Mouse (Mus musculus) brain, adult 2 months (tissue): Measurements from ENCODE around the gene Ahnak2.

Experiments
- DNase-seq: peaks from one replicate; pipeline ENCODE4 v3.0.0; 2011; ENCODE audit warnings: low read depth, low spot score

Gene Ahnak2

GRCm38 (mm10) chr12:112796551-112797510, 5.6 kb downstream of the Ahnak2 start:
- peak; percentile 56 for DNase-seq

GRCm38 (mm10) chr12:112795466-112796104, 6.9 kb downstream of the Ahnak2 start:
- DNase-seq: peak; percentile 20

- DNase-seq: no peak
Measured at GRCm38 (mm10) chr12:112794998-112795397, 7.5 kb downstream of the Ahnak2 start.

GRCm38 (mm10) chr12:112794356-112794816, 8.1 kb downstream of the Ahnak2 start:
- no peak for DNase-seq

- DNase-seq: no peak
Measured at GRCm38 (mm10) chr12:112793601-112794355, 8.7 kb downstream of the Ahnak2 start.

GRCm38 (mm10) chr12:112791026-112791425, 11.4 kb downstream of the Ahnak2 start:
- DNase-seq: no peak

- DNase-seq: no peak
Measured at GRCm38 (mm10) chr12:112774481-112774880, 28.0 kb downstream of the Ahnak2 start.

- no peak for DNase-seq
Measured at GRCm38 (mm10) chr12:112774026-112774425, 28.4 kb downstream of the Ahnak2 start.

- DNase-seq: no peak
Measured at GRCm38 (mm10) chr12:112773366-112773765, 29.1 kb downstream of the Ahnak2 start.

- no peak for DNase-seq
Measured at GRCm38 (mm10) chr12:112772306-112772705, 30.2 kb downstream of the Ahnak2 start.

- no peak for DNase-seq
Measured at GRCm38 (mm10) chr12:112770396-112770795, 32.1 kb downstream of the Ahnak2 start.

- DNase-seq: no peak
Measured at GRCm38 (mm10) chr12:112769751-112770150, 32.7 kb downstream of the Ahnak2 start.

- DNase-seq: peak; percentile 86
Measured at GRCm38 (mm10) chr12:112769031-112769430, 33.4 kb downstream of the Ahnak2 start.

- DNase-seq: no peak
Measured at GRCm38 (mm10) chr12:112768166-112768565, 34.3 kb downstream of the Ahnak2 start.

GRCm38 (mm10) chr12:112767036-112767890, 35.2 kb downstream of the Ahnak2 start:
- DNase-seq: no peak

GRCm38 (mm10) chr12:112766586-112766985, 35.9 kb downstream of the Ahnak2 start:
- no peak for DNase-seq

GRCm38 (mm10) chr12:112764991-112765390, 37.5 kb downstream of the Ahnak2 start:
- DNase-seq: no peak

- no peak for DNase-seq
Measured at GRCm38 (mm10) chr12:112764141-112764540, 38.3 kb downstream of the Ahnak2 start.

GRCm38 (mm10) chr12:112763176-112763575, 39.3 kb downstream of the Ahnak2 start:
- no peak for DNase-seq

GRCm38 (mm10) chr12:112762018-112762417, 40.4 kb downstream of the Ahnak2 start:
- DNase-seq: no peak

- DNase-seq: no peak
Measured at GRCm38 (mm10) chr12:112761411-112761810, 41.0 kb downstream of the Ahnak2 start.
